Mouse (Mus musculus) C2C12 (cell line): ENCODE results near the gene Svbp. TPM values are rescaled to one million over a fixed set of nuclear protein-coding genes. Genes with fewer than 3 reads are reported as not detected.

Source experiments
- H3K27me3 ChIP-seq: one replicate; pipeline ENCODE4 v1.6.1; 2011; ENCODE audit not compliant: control insufficient read depth, insufficient read depth, insufficient read length
- H3K36me3 ChIP-seq: one replicate; pipeline ENCODE4 v1.6.1; 2011; ENCODE audit not compliant: control insufficient read depth, insufficient read depth
- H3K4me3 ChIP-seq: one replicate; pipeline ENCODE4 v1.5.1; 2011; ENCODE audit warnings: mild to moderate bottlenecking, control low read depth; ENCODE audit not compliant: poor library complexity, insufficient read depth, severe bottlenecking
- H3K79me2 ChIP-seq: one replicate; pipeline ENCODE4 v1.6.1; 2011; ENCODE audit not compliant: control insufficient read depth, insufficient read depth
- H3K79me3 ChIP-seq: one replicate; pipeline ENCODE4 v1.6.1; 2011; ENCODE audit warnings: low read depth, control low read depth
- H3ac ChIP-seq: one replicate; pipeline ENCODE3; 2011; ENCODE audit warnings: low read depth; ENCODE audit not compliant: control insufficient read depth, insufficient read length
- CEBPB ChIP-seq: IDR thresholded peaks from one replicate; pipeline ENCODE4 v1.6.1; 2011; ENCODE audit warnings: low read depth, mild to moderate bottlenecking, control low read depth, moderate library complexity
- CTCF ChIP-seq: IDR thresholded peaks from one replicate; pipeline ENCODE4 v1.5.1; 2011; ENCODE audit not compliant: control insufficient read depth, insufficient read depth, insufficient read length
- FOSL1 ChIP-seq: IDR thresholded peaks from one replicate; pipeline ENCODE4 v1.8.0; 2011; ENCODE audit warnings: mild to moderate bottlenecking, low read length; ENCODE audit not compliant: poor library complexity, insufficient read depth, severe bottlenecking
- MAX ChIP-seq: IDR thresholded peaks from one replicate; pipeline ENCODE4 v1.6.1; 2011; ENCODE audit warnings: mild to moderate bottlenecking, control low read depth
- MYOD1 ChIP-seq: IDR thresholded peaks from one replicate; pipeline ENCODE4 v1.6.1; 2011; ENCODE audit warnings: low read depth; ENCODE audit not compliant: control insufficient read depth, insufficient read length
- MYOG ChIP-seq: IDR thresholded peaks from one replicate; pipeline ENCODE4 v1.6.1; 2011; ENCODE audit not compliant: control insufficient read depth, insufficient read length; ENCODE audit errors: extremely low read depth
- USF1 ChIP-seq: IDR thresholded peaks from one replicate; pipeline ENCODE4 v1.6.1; 2011; ENCODE audit warnings: low read depth, mild to moderate bottlenecking, control low read depth, moderate library complexity
- polyA plus RNA-seq: library from polyadenylated mRNA; unstranded; fragments of >200 nt; fragmentation: generic; extraction: Trizol; gene quantifications from one replicate; pipeline ENCODE4 v1.2.1, GENCODE M21; 2012; ENCODE audit warnings: missing spikeins

Svbp gene
- polyA plus RNA-seq, 1 experiment, result 76.1 TPM

GRCm38 (mm10) chr4:119173851-119174453, 21.2 kb upstream of the Svbp start, which contains the start of gene Zfp691:
Gene Zfp691, minus strand, starts transcription at chr4:119174195.
- TF ChIP-seq MAX, result peak; percentile 10
- TF ChIP-seq CTCF, result no peak
- no peak for TF ChIP-seq MYOG
- no peak for TF ChIP-seq MYOD1
- no peak for TF ChIP-seq USF1
- no peak for TF ChIP-seq CEBPB
- no peak for TF ChIP-seq FOSL1
- no peaks in the 10 kb centered on the region for H3K79me3 ChIP-seq
- peak within 1 kb of the TSS; percentile 52 for H3K4me3 ChIP-seq

GRCm38 (mm10) chr4:119177702-119178101, 17.4 kb upstream of the Svbp start:
- H3K4me3 ChIP-seq, result no peak overlapping the region
- H3ac ChIP-seq, result no peak overlapping the region
- TF ChIP-seq MAX (no peak), FOSL1 (no peak), MYOG (no peak), USF1 (no peak), MYOD1 (no peak), CTCF (no peak), CEBPB (no peak)
- H3K36me3 ChIP-seq, result no peaks in the 10 kb centered on the region
- no peaks in the 10 kb centered on the region for H3K79me3 ChIP-seq
- H3K27me3 ChIP-seq, result no peaks in the 10 kb centered on the region
- H3K79me2 ChIP-seq, result peaks cover 11% of the 10 kb centered on the region

More at GRCm38 (mm10) chr4:119173851-119174453, 21.2 kb upstream of the Svbp start, which contains the start of gene Zfp691:
- Histone ChIP-seq H3K79me2 (peaks cover 13% of the 10 kb centered on the region), H3K27me3 (no peaks in the 10 kb centered on the region), H3ac (peak within 1 kb of the TSS; percentile 84), H3K36me3 (no peaks in the 10 kb centered on the region)

GRCm38 (mm10) chr4:119178331-119178730, 16.8 kb upstream of the Svbp start:
- no peak for TF ChIP-seq MAX
- TF ChIP-seq MYOG, result no peak
- TF ChIP-seq CTCF, result no peak
- no peak for TF ChIP-seq FOSL1
- TF ChIP-seq CEBPB, result no peak
- no peak for TF ChIP-seq USF1
- TF ChIP-seq MYOD1, result no peak
- Histone ChIP-seq H3K27me3 (no peaks in the 10 kb centered on the region), H3ac (no peak overlapping the region), H3K36me3 (no peaks in the 10 kb centered on the region), H3K79me2 (peaks cover 5% of the 10 kb centered on the region), H3K4me3 (no peak overlapping the region), H3K79me3 (no peaks in the 10 kb centered on the region)

- no peaks in the 10 kb centered on the region for H3K79me3 ChIP-seq
- H3K4me3 ChIP-seq, result no peak overlapping the region
- no peak overlapping the region for H3ac ChIP-seq
- no peaks in the 10 kb centered on the region for H3K79me2 ChIP-seq
- TF ChIP-seq USF1 (no peak), MYOG (no peak), MYOD1 (no peak)
- H3K27me3 ChIP-seq, result no peaks in the 10 kb centered on the region
- H3K36me3 ChIP-seq, result no peaks in the 10 kb centered on the region
These were observed 14.9 kb upstream of the Svbp start for GRCm38 (mm10) chr4:119180133-119180707.

- no peak for TF ChIP-seq MAX
- TF ChIP-seq CTCF, result no peak
- TF ChIP-seq USF1, result no peak
- Histone ChIP-seq H3K79me3 (no peaks in the 10 kb centered on the region), H3K27me3 (no peaks in the 10 kb centered on the region), H3K79me2 (no peaks in the 10 kb centered on the region), H3ac (no peak overlapping the region), H3K4me3 (no peak overlapping the region), H3K36me3 (no peaks in the 10 kb centered on the region)
These were observed 13.7 kb upstream of the Svbp start for GRCm38 (mm10) chr4:119181456-119181855.

GRCm38 (mm10) chr4:119183525-119183924, 11.6 kb upstream of the Svbp start:
- no peak for TF ChIP-seq USF1
- TF ChIP-seq MAX, result no peak
- no peak for TF ChIP-seq CTCF
- TF ChIP-seq MYOG, result no peak
- no peak for TF ChIP-seq MYOD1
- TF ChIP-seq CEBPB, result no peak
- TF ChIP-seq FOSL1, result no peak
- Histone ChIP-seq H3K79me2 (no peaks in the 10 kb centered on the region), H3ac (no peak overlapping the region), H3K36me3 (no peaks in the 10 kb centered on the region), H3K79me3 (no peaks in the 10 kb centered on the region), H3K27me3 (no peaks in the 10 kb centered on the region), H3K4me3 (no peak overlapping the region)
